Mouse (Mus musculus) limb, embryonic 12.5 days (tissue): ENCODE results near the gene Pfn1. TPM values are rescaled to one million over a fixed set of nuclear protein-coding genes. Genes with fewer than 3 reads are reported as not detected.

Experiments
- ATAC-seq: fragments of 200-750 bp; cut with Nextera tagmentation; 2 replicates; pipeline ENCODE4 v1.8.0; 2017; ENCODE audit warnings: low read depth, moderate TSS enrichment; ENCODE audit not compliant: insufficient number of reproducible peaks, insufficient read depth, low FRiP score, low TSS enrichment
- H3K27ac ChIP-seq: fragments of 300-500 bp; sonication (generic); 2 replicates; pipeline ENCODE4 v1.5.1; 2016; ENCODE audit warnings: mild to moderate bottlenecking, moderate library complexity
- H3K27me3 ChIP-seq: fragments of 300-500 bp; sonication (generic); 2 replicates; pipeline ENCODE4 v1.6.1; 2016; ENCODE audit warnings: mild to moderate bottlenecking, moderate library complexity
- H3K36me3 ChIP-seq: fragments of 300-500 bp; sonication (generic); 2 replicates; pipeline ENCODE4 v1.6.1; 2016; ENCODE audit warnings: mild to moderate bottlenecking, moderate library complexity
- H3K4me1 ChIP-seq: fragments of 300-500 bp; sonication (generic); replicated peaks from 2 replicates; pipeline ENCODE4 v1.6.1; 2016
- H3K4me2 ChIP-seq: fragments of 300-500 bp; sonication (generic); 2 replicates; pipeline ENCODE4 v1.6.1; 2016; ENCODE audit warnings: mild to moderate bottlenecking, moderate library complexity
- H3K4me3 ChIP-seq: fragments of 300-500 bp; sonication (generic); replicated peaks from 2 replicates; pipeline ENCODE4 v1.5.1; 2016; ENCODE audit warnings: mild to moderate bottlenecking
- H3K9ac ChIP-seq: fragments of 300-500 bp; sonication (generic); replicated peaks from 2 replicates; pipeline ENCODE4 v1.6.1; 2016; ENCODE audit warnings: mild to moderate bottlenecking, moderate library complexity
- H3K9me3 ChIP-seq: fragments of 300-500 bp; sonication (generic); 2 replicates; pipeline ENCODE4 v1.6.1; 2016; ENCODE audit warnings: mild to moderate bottlenecking, moderate library complexity
- WGBS: fragments of 180-500 bp; shearing (Covaris S2); methylation state at CpG from one replicate; pipeline ENCODE4 v1.1.7; 2016; 5-methylcytosine and 5-hydroxymethylcytosine counted together
- polyA plus RNA-seq: library from polyadenylated mRNA; unstranded; fragments of >200 nt; fragmentation: Nextera tagmentation; extraction: Ambion mirVana; gene quantifications from 2 replicates; pipeline ENCODE4 v1.2.1, GENCODE M21; 2016

Gene Pfn1
- polyA plus RNA-seq, 1 experiment from 2014 or later, result 1,494 TPM

- H3K4me1 ChIP-seq, result peaks cover 13% of the 10 kb centered on the region
- H3K9ac ChIP-seq, result no peak overlapping the region
- peaks cover 57% of the 10 kb centered on the region for H3K36me3 ChIP-seq
- no peak overlapping the region for H3K4me3 ChIP-seq
- no peaks in the 10 kb centered on the region for H3K27me3 ChIP-seq
- H3K4me2 ChIP-seq, result no peak overlapping the region
- H3K27ac ChIP-seq, result no peak overlapping the region
- WGBS, result 76% methylated on average over 6 of the region's 6 CpGs
- no peak for ATAC-seq
- H3K9me3 ChIP-seq, result no peaks in the 10 kb centered on the region
These were observed 19.6 kb upstream of the Pfn1 start for GRCm38 (mm10) chr11:70674014-70674413.

- H3K9ac ChIP-seq, result no peak overlapping the region
- WGBS, result 86% methylated on average over 16 of the region's 16 CpGs
- H3K36me3 ChIP-seq, result peaks cover 57% of the 10 kb centered on the region
- no peaks in the 10 kb centered on the region for H3K9me3 ChIP-seq
- 0 out of 2 replicates have a peak overlapping the region, but pooled peaks have one; percentile 52 for H3K4me3 ChIP-seq
- peak overlapping the region; percentile 67; the same call in 1 of the 2 replicates for H3K4me2 ChIP-seq
- no peak overlapping the region for H3K27ac ChIP-seq
- H3K27me3 ChIP-seq, result no peaks in the 10 kb centered on the region
- no peak for ATAC-seq
- peaks cover 26% of the 10 kb centered on the region for H3K4me1 ChIP-seq
These were observed 17.0 kb upstream of the Pfn1 start for GRCm38 (mm10) chr11:70671333-70672047.

- Histone ChIP-seq H3K4me3 (peak overlapping the region; percentile 52), H3K36me3 (peaks cover 55% of the 10 kb centered on the region), H3K27ac (peak overlapping the region; percentile 97), H3K9me3 (no peaks in the 10 kb centered on the region), H3K9ac (peak overlapping the region; percentile 67), H3K27me3 (no peaks in the 10 kb centered on the region), H3K4me1 (peaks cover 26% of the 10 kb centered on the region), H3K4me2 (peak overlapping the region; percentile 67)
- no peak for ATAC-seq
- 54% methylated on average over 14 of the region's 14 CpGs for WGBS
These were observed 16.0 kb upstream of the Pfn1 start for GRCm38 (mm10) chr11:70670483-70670882.

- Histone ChIP-seq H3K4me2 (peak overlapping the region; percentile 67), H3K27ac (peak overlapping the region; percentile 97), H3K4me3 (peak overlapping the region; percentile 52), H3K9ac (peak overlapping the region; percentile 67), H3K36me3 (peaks cover 57% of the 10 kb centered on the region), H3K27me3 (no peaks in the 10 kb centered on the region), H3K9me3 (no peaks in the 10 kb centered on the region), H3K4me1 (peaks cover 26% of the 10 kb centered on the region)
- ATAC-seq, result peak; percentile 7; the same call in 1 of the 2 replicates
- under 1% methylated on average over 31 of the region's 31 CpGs for WGBS
These were observed 15.3 kb upstream of the Pfn1 start for GRCm38 (mm10) chr11:70669582-70670345.

GRCm38 (mm10) chr11:70668771-70669505 is 14.5 kb upstream of the Pfn1 start, which contains the start of gene Spag7:
Spag7 (minus strand) TSS chr11:70669416.
- Histone ChIP-seq H3K9ac (peak within 1 kb of the TSS; percentile 67), H3K4me3 (peak within 1 kb of the TSS; percentile 52), H3K4me1 (peaks cover 26% of the 10 kb centered on the region), H3K4me2 (peak within 1 kb of the TSS; percentile 67), H3K36me3 (peaks cover 57% of the 10 kb centered on the region), H3K27me3 (no peaks in the 10 kb centered on the region), H3K9me3 (no peaks in the 10 kb centered on the region), H3K27ac (peak within 1 kb of the TSS; percentile 97)
- peak; percentile 96 for ATAC-seq
- WGBS, result under 1% methylated on average over 44 of the region's 44 CpGs

- Histone ChIP-seq H3K9ac (peak overlapping the region; percentile 58), H3K27me3 (no peaks in the 10 kb centered on the region), H3K4me2 (peak overlapping the region; percentile 67), H3K27ac (peak overlapping the region; percentile 97), H3K4me1 (peaks cover 26% of the 10 kb centered on the region), H3K4me3 (peak overlapping the region; percentile 52), H3K36me3 (peaks cover 59% of the 10 kb centered on the region), H3K9me3 (no peaks in the 10 kb centered on the region)
- ATAC-seq, result no peak; the same call in 1 of the 2 replicates
- WGBS, result under 1% methylated on average over 15 of the region's 15 CpGs
These were observed 13.9 kb upstream of the Pfn1 start for GRCm38 (mm10) chr11:70668335-70668770.

- WGBS, result 51% methylated on average over 14 of the region's 14 CpGs
- H3K4me3 ChIP-seq, result peak overlapping the region; percentile 52
- peak overlapping the region; percentile 67 for H3K4me2 ChIP-seq
- H3K9me3 ChIP-seq, result no peaks in the 10 kb centered on the region
- H3K27me3 ChIP-seq, result no peaks in the 10 kb centered on the region
- no peak for ATAC-seq
- peaks cover 26% of the 10 kb centered on the region for H3K4me1 ChIP-seq
- H3K9ac ChIP-seq, result peak overlapping the region; percentile 58
- H3K36me3 ChIP-seq, result peaks cover 64% of the 10 kb centered on the region
- peak overlapping the region; percentile 97 for H3K27ac ChIP-seq
These were observed 13.1 kb upstream of the Pfn1 start for GRCm38 (mm10) chr11:70667271-70668150.

- Histone ChIP-seq H3K27ac (no peak overlapping the region), H3K4me1 (peaks cover 26% of the 10 kb centered on the region), H3K27me3 (no peaks in the 10 kb centered on the region), H3K4me2 (no peak overlapping the region), H3K9ac (no peak overlapping the region), H3K9me3 (no peaks in the 10 kb centered on the region), H3K4me3 (no peak overlapping the region), H3K36me3 (peaks cover 64% of the 10 kb centered on the region)
- WGBS, result 94% methylated on average over 8 of the region's 8 CpGs
- ATAC-seq, result no peak
These were observed 12.2 kb upstream of the Pfn1 start for GRCm38 (mm10) chr11:70666687-70667086.

GRCm38 (mm10) chr11:70664741-70665140 is 10.3 kb upstream of the Pfn1 start:
- peaks cover 76% of the 10 kb centered on the region for H3K36me3 ChIP-seq
- ATAC-seq, result no peak
- no peak overlapping the region for H3K4me2 ChIP-seq
- no peaks in the 10 kb centered on the region for H3K9me3 ChIP-seq
- no peak overlapping the region for H3K27ac ChIP-seq
- H3K27me3 ChIP-seq, result no peaks in the 10 kb centered on the region
- H3K9ac ChIP-seq, result no peak overlapping the region
- H3K4me1 ChIP-seq, result peaks cover 13% of the 10 kb centered on the region
- 93% methylated on average over 9 of the region's 9 CpGs for WGBS
- no peak overlapping the region for H3K4me3 ChIP-seq

- H3K36me3 ChIP-seq, result peaks cover 81% of the 10 kb centered on the region
- no peaks in the 10 kb centered on the region for H3K9me3 ChIP-seq
- H3K4me3 ChIP-seq, result no peak overlapping the region
- H3K9ac ChIP-seq, result no peak overlapping the region
- no peaks in the 10 kb centered on the region for H3K27me3 ChIP-seq
- 93% methylated on average over 6 of the region's 6 CpGs for WGBS
- ATAC-seq, result no peak
- H3K4me2 ChIP-seq, result no peak overlapping the region
- no peak overlapping the region for H3K27ac ChIP-seq
- H3K4me1 ChIP-seq, result peaks cover 15% of the 10 kb centered on the region
These were observed 9.5 kb upstream of the Pfn1 start for GRCm38 (mm10) chr11:70663957-70664356.
